Mouse (Mus musculus): ENCODE measurements around the gene Snrpe.
A peak's percentile ranks its signal among the peaks of the same experiment; 100 is the strongest.

Gene Snrpe

GRCm38 (mm10) chr1:133609771-133610502, at the start of gene Snrpe:
Snrpe (minus strand) TSS chr1:133610291.
- DNase-seq (ENCODE audit: extremely low spot score): peak; percentile 97

DNA sequence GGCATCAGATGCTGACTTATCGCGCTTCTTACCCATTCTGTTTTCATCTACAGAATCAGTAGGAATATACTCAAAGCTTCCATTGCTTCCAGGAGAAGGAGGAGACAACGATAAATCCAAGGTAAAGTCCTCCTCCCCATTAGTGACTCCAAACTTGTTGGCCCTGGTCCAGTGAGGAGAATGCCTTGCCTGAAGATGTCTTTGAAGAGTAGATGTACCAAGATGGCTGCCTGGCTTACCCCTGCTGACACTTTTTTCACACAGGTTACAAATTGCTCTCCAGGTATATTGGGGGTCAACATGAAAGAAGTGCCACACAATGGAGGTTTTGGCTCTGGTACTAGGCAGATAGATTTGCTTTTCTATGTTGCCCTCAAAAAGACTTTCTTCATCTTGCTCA, 48.8 kb upstream of the Snrpe start:
- no peak for DNase-seq (ENCODE audit: extremely low spot score)

GRCm38 (mm10) chr1:133656811-133657210, 46.7 kb upstream of the Snrpe start:
- DNase-seq (ENCODE audit: extremely low spot score): no peak

- DNase-seq (ENCODE audit: extremely low spot score): no peak
Observed at GRCm38 (mm10) chr1:133653033-133653432, 42.9 kb upstream of the Snrpe start.

- DNase-seq (ENCODE audit: extremely low spot score): no peak
Observed at GRCm38 (mm10) chr1:133650288-133651055, 40.4 kb upstream of the Snrpe start.

GRCm38 (mm10) chr1:133645652-133646051, 35.6 kb upstream of the Snrpe start:
- no peak for DNase-seq (ENCODE audit: extremely low spot score)

- DNase-seq (ENCODE audit: extremely low spot score): no peak
Observed at GRCm38 (mm10) chr1:133641163-133641562, 31.1 kb upstream of the Snrpe start.

- no peak for DNase-seq (ENCODE audit: extremely low spot score)
Observed at GRCm38 (mm10) chr1:133638517-133638916, 28.4 kb upstream of the Snrpe start.

DNA sequence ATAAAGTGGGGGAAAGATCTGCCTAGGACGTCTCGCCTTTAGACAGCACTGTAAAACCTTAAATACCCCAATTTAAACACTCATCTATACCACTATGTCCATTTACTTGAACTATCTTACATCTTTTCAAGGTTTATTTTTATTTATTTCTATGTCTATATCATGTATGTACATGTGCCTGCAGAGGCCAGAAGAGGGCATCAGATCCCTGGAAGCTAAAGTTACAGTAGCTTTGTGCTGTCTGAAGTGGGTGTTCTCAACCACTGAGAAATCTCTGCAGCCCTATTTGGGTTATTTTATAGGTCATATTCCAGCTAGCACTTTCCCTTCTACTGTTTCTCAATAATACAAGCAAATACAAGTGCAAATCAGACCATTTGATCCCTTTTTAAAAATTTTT, 22.1 kb upstream of the Snrpe start:
- no peak for DNase-seq (ENCODE audit: extremely low spot score)

DNA sequence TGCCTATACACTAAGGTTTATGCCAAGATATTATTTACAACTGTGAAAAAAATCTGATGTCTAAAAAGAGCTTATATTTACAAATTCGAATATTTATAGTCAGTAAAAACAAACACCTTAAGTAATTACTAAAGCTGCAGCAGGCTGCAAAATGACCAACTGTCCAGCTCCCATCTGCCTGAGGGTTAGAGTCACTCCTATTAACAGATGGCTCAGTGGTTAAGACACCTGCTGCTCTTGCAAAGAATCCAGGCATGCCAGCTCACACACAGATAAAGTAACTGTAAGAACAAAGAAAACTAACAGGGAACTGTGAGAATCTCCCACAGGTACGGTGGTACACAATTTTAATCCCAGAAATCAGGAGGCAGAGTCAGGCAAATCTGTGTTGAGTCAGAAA, 15.0 kb upstream of the Snrpe start:
- no peak for DNase-seq (ENCODE audit: extremely low spot score)

DNA sequence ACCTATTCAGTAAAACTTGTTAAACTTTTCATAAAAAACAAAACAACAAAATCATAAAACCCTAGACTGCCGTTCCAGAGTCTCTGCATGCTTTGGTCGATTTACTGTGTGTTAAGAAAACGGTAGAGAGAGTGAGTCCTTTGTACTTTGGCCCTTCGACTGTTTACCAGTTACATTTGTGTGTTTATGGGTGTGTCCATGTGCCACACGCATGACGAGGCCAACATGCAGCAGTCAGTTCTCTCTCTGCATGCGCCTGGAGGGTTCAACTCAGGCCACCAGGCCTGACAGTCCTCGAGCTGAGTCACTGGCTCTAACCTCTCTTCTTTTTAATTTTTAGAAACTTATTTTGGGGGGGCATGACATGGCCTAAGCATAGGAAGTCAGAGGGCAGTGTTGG, 8.2 kb upstream of the Snrpe start:
- no peak for DNase-seq (ENCODE audit: extremely low spot score)

DNA sequence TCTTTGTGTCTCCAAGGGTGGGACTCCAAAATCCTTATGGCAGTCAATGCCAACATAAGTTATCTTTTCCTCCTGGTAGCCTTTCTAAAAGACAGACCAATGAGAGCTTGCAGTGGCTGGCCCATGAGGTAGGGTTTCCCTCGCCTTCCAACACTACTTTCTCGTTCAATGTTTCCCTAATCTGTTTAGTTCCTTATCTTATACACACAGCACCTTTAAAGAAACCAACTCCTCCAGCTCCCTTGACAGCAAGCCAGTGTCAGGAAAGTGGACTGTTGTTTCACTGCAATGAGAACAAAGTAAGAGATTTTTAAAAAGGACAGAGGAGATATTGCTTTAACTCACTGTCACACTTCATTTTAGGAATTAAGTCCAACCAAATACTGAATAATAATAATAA, 7.8 kb upstream of the Snrpe start:
- DNase-seq (ENCODE audit: extremely low spot score): no peak

GRCm38 (mm10) chr1:133613817-133614216, 3.7 kb upstream of the Snrpe start:
- DNase-seq (ENCODE audit: extremely low spot score): no peak

- DNase-seq (ENCODE audit: extremely low spot score): no peak
Observed at GRCm38 (mm10) chr1:133611436-133611835, 1.3 kb upstream of the Snrpe start.

- DNase-seq (ENCODE audit: extremely low spot score): no peak
Observed at GRCm38 (mm10) chr1:133610601-133611000, 510 bp upstream of the Snrpe start.

DNA sequence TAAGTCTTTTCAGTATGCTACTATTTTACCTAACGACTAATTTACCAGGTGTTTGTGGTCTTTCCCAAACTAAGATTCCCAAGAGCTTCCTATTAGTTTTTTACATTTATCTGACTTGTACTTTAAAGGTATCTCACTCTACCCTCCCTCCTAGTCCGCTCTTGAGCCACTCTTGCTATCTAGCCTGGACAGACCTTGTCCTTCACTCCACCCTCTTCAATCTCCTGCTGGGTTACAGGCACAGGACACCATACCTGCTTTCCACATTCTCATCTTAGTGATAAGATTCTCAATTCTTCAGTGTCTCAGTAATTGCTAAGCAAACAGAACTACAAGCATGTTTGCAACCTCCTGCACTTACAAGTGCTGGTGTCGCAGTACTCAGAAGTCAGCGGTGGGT, 6.9 kb downstream of the Snrpe start:
- DNase-seq (ENCODE audit: extremely low spot score): no peak

DNA sequence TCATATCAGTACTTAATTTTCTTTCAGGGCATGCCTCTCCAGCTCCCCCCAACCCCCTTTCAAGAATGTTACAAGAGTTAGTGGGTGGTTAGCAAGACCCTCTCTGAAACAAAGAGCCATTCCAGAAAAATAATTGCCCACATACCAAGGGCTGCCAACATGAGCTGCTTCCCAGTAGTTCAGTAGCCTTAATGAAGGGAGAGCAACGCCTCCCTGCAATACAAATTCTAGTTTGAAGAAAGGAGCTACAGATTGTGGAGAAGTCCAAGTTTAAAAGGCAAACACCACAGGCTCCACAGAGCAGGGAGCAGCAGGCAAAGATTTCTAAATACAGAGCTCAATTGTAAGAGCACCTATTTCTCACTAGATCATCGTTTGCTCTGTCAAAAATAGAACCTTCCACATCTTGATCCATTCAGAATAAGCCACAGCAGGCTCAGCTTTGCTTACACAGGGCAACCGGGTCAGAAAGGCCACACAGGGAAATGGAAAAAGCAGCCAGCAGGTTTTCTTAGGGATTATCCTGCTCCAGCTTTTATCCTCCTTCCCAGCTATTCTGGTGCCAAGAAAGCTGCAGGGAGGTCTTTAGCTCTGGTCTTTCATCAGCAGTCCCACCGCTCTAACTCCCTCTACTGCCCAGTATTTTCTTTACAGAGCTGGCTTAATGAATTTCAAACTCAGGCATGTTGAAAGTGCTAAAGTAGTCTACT, 13.6 kb downstream of the Snrpe start:
- peak; percentile 58 for DNase-seq (ENCODE audit: extremely low spot score)

DNA sequence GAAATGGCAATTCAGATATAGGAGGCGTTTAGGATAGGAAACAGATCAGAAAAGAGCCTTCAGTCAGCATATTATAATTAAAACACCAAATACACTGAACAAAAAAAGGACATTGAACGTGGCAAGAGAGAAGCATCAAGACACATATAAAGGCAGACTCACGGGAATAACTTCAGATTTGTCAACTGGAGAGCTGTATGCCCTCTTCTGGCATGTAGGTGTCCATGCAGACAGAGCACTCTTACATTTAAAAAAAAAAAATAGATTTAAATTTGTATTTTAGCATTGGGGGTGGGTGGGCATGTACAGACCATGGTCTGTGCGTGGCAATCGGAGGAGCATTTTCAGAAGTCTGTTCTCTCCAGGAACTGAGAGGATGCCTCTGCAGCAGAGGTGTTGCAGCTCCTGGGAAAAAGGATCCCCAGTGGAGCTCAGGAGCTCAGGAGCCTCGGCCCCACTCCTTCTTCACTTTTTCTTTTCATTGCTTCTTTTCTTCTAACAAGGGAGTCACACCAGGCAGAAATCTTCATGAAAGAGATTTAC, 24.0 kb downstream of the Snrpe start:
- no peak for DNase-seq (ENCODE audit: extremely low spot score)

DNA sequence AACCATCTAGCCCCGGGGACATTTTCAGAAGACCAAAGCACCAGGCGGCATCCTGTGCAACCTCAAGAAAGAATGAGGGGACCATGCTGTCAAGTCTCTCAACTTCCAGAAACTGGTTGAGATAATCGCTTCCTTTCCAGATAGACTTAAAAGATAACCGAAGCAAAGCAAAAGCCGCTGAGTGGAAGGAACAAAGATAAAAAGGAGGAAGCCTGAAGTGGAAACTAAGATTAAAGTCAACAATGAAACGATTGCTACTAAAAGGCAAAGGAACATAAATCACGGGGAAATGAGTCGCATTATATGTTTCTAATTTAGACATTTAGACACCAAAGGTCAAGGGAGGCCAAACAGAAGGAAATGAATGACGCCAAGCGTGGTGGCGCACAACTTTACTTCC, 38.8 kb downstream of the Snrpe start:
- no peak for DNase-seq (ENCODE audit: extremely low spot score)
